Mouse (Mus musculus) spleen, adult 12 weeks (tissue): ENCODE measurements around the gene Ano9.

ENCODE experiments used
- DNase-seq: peaks from one replicate; pipeline ENCODE4 v3.0.0; 2022; ENCODE audit warnings: low spot score

Gene Ano9

GRCm38 (mm10) chr7:141117636-141118035 lies at the start of gene Ano9:
TSS of gene Ano9 (minus strand) at chr7:141117806.
- DNase-seq: no peak

GRCm38 (mm10) chr7:141164850-141165249 lies 47.2 kb upstream of the Ano9 start:
- no peak for DNase-seq

- no peak for DNase-seq
These were observed 46.8 kb upstream of the Ano9 start for GRCm38 (mm10) chr7:141164397-141164796.

- no peak for DNase-seq
These were observed 37.8 kb upstream of the Ano9 start for GRCm38 (mm10) chr7:141155362-141155761.

- no peak for DNase-seq
These were observed 31.0 kb upstream of the Ano9 start for GRCm38 (mm10) chr7:141148639-141149038.

GRCm38 (mm10) chr7:141147044-141147443 lies 29.4 kb upstream of the Ano9 start:
- no peak for DNase-seq

- DNase-seq: no peak
These were observed 28.5 kb upstream of the Ano9 start for GRCm38 (mm10) chr7:141146043-141146595.

- DNase-seq: no peak
These were observed 27.8 kb upstream of the Ano9 start for GRCm38 (mm10) chr7:141145403-141145802.

- no peak for DNase-seq
These were observed 27.0 kb upstream of the Ano9 start for GRCm38 (mm10) chr7:141144650-141145049.

GRCm38 (mm10) chr7:141143861-141144260 lies 26.3 kb upstream of the Ano9 start:
- no peak for DNase-seq

- peak; percentile 45 for DNase-seq
These were observed 25.5 kb upstream of the Ano9 start for GRCm38 (mm10) chr7:141143112-141143511.

- no peak for DNase-seq
These were observed 23.7 kb upstream of the Ano9 start for GRCm38 (mm10) chr7:141141326-141141725.

GRCm38 (mm10) chr7:141131904-141132755 lies 14.5 kb upstream of the Ano9 start:
- DNase-seq: peak; percentile 61

- DNase-seq: peak; percentile 90
These were observed 13.6 kb upstream of the Ano9 start for GRCm38 (mm10) chr7:141131024-141131820.

GRCm38 (mm10) chr7:141123517-141123856 lies 5.9 kb upstream of the Ano9 start:
- DNase-seq: no peak

- peak; percentile 97 for DNase-seq
These were observed 5.3 kb upstream of the Ano9 start for GRCm38 (mm10) chr7:141122689-141123516.

GRCm38 (mm10) chr7:141122245-141122644 lies 4.6 kb upstream of the Ano9 start, which contains the start of gene Ptdss2:
TSS of gene Ptdss2 (plus strand) at chr7:141122382.
- DNase-seq: no peak

- DNase-seq: no peak
These were observed 3.5 kb upstream of the Ano9 start for GRCm38 (mm10) chr7:141121051-141121531.

GRCm38 (mm10) chr7:141120605-141121004 lies 3.0 kb upstream of the Ano9 start:
- no peak for DNase-seq

- no peak for DNase-seq
These were observed 1.9 kb upstream of the Ano9 start for GRCm38 (mm10) chr7:141119487-141119886.

- DNase-seq: no peak
These were observed 1.7 kb downstream of the Ano9 start for GRCm38 (mm10) chr7:141115874-141116273.

GRCm38 (mm10) chr7:141103161-141103560 lies 14.4 kb downstream of the Ano9 start:
- DNase-seq: no peak
